Mouse (Mus musculus) G1E (cell line): ENCODE results near the gene Atp8b5.

Source experiments
- CTCF ChIP-seq: IDR thresholded peaks from 2 replicates; pipeline ENCODE4 v1.5.1; 2012; ENCODE audit warnings: low read depth, low read length, inconsistent platforms, mixed read lengths
- GATA1 ChIP-seq: IDR thresholded peaks from 2 replicates; pipeline ENCODE4 v1.6.1; 2012; ENCODE audit warnings: borderline replicate concordance, low read length, inconsistent platforms, mixed read lengths
- POLR2AphosphoS5 ChIP-seq: IDR thresholded peaks from 2 replicates; pipeline ENCODE4 v1.6.1; 2012; ENCODE audit warnings: low read depth, low read length, inconsistent platforms; ENCODE audit not compliant: insufficient replicate concordance

GRCm38 (mm10) chr4:43349206-43349605, 82.2 kb downstream of the Atp8b5 start:
- TF ChIP-seq POLR2AphosphoS5 (no peak), GATA1 (no peak), CTCF (no peak)
